1 mouse cellular context compared by ENCODE assay signal in the genomic region with DNA sequence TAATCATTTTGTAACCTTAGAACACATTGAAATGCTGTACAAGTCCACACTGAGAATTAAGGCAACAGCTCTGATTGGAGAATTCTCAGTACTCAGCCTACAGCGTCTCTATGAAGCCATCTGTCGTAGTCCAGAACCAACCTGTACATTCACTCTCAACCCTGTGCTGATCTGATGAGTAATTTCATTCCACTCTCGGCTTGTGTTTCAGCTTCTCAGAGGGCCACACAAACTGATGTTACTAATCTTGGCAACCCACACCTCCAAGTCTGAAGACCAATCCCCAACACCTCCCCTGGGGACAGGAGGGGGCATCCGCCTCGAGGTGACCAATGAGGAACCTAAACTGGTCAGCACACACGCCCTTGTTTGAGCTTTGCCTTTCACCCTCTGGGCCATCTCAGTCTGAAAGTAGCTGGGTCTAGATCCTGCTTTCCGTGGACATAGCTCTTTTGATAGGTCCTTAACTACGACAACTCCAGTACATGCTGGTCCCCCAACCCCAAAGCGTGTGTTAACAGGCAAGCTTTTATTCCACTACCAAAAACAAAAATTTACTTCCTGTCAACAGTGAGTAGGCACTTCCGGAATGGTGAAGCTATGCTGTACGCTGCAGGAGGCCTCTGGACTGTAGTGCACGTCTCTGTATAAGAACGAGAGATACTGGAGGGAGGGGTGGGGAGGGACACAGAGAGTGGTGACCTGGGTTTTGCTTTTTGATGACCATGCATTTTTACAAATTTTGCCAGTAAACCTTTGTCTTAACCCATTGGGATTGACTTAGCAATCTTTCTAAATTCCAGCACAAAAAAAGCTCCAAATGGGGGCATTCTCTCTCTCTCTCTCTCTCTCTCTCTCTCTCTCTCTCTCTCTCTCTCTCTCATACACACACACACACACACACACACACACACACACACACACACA.
TF ChIP-seq lines count a peak whose summit lies in the region.

No protein-coding gene starts in this region.

TF ChIP-seq in CH12.LX, 34 proteins besides CTCF, POLR2A, EP300 and RAD21 (continued from another document):
- TF ChIP-seq PAX5 (IDR thresholded peaks at IDR 0.05; ENCODE audit: low read length) (no peak), ETS1 (conservative IDR thresholded peaks at IDR 0.05; ENCODE audit: low read depth, low read length) (peak; percentile 27; the same call in 1 of the 2 replicates), NRF1 (IDR thresholded peaks at IDR 0.05; ENCODE audit: low read depth, low read length) (no peak), MAZ (IDR thresholded peaks at IDR 0.05; ENCODE audit: low read depth, low read length) (peak; percentile 83), CHD1 (IDR thresholded peaks at IDR 0.05; ENCODE audit: low read depth, low read length) (no peak), TCF12 (IDR thresholded peaks at IDR 0.05; ENCODE audit: low read depth, low read length) (peak; percentile 74), ZKSCAN1 (IDR thresholded peaks at IDR 0.05; ENCODE audit: borderline replicate concordance, low read depth, low read length) (no peak), ZNF384 (IDR thresholded peaks at IDR 0.05; ENCODE audit: low read depth, low read length) (no peak)
